Mouse (Mus musculus): Measurements from ENCODE around the gene Zyx.

- no peak for TF ChIP-seq CTCF (IDR thresholded peaks at IDR 0.05; ENCODE audit: extremely low read depth, insufficient read length, insufficient replicate concordance, low read depth, low read length)
- no peak for TF ChIP-seq POLR2A (IDR thresholded peaks at IDR 0.05; ENCODE audit: low read depth, low read length)
Observed at GRCm38 (mm10) chr6:42330946-42331345, 18.5 kb upstream of the Zyx start.
